ENCODE assay signal across 18 mouse cellular contexts in the genomic region with DNA sequence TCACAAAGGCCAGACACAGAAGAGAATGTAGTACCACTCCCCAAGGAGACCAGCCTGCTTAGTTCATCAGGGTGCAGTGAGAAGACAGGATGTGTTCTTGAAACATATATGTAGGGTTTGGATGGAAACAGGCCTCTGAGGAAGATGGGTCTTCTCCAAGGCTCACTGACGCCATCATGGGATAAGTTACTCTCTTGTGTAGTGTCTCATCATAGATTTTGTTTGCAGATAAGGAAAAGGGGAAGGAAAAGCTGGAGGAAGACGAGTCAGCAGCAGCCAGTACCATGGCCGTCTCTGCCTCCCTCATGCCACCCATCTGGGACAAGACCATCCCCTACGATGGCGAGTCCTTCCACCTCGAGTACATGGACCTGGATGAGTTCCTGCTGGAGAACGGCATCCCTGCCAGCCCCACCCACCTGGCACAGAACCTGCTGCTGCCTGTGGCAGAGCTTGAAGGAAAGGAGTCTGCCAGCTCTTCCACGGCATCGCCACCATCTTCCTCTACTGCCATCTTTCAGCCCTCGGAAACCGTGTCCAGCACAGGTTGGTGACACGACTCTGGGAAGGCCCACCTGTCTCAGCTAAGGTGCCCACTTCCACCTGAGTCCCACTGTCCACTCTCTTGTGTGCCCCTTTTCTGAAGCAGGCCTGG. TPM values are rescaled to one million over a fixed set of nuclear protein-coding genes. Genes with fewer than 3 reads are reported as not detected.
DNase-seq lines count a peak whose midpoint lies in the region; ATAC-seq and TF ChIP-seq lines count a peak whose summit lies in the region.
"Had no signal": no experiment of that assay in that cellular context is flagged by ENCODE, and none has a peak within 500 bp of the region (broad histone marks: within the 10 kb centered on the region; RNA-seq: fewer than 3 reads in every experiment).

No protein-coding gene starts in this region.

- DNase-seq in cerebellum, adult 18-20 months = peak; percentile 55 to 63
- DNase-seq in cerebellum, postnatal 4 days (ENCODE audit: low spot score in 2 of 2) = no peak
- DNase-seq in kidney, adult 9 months = peak; percentile 42
- no peak for DNase-seq in kidney, postnatal 4 days
- no peak for DNase-seq in G1E (ENCODE audit: low spot score)
- peak; percentile 75 for DNase-seq in cerebellum, adult 9-11 months
- DNase-seq in B cell, adult 2 months = no peak
- DNase-seq in frontal cortex, postnatal 14 days (ENCODE audit: low spot score in 2 of 2) = no peak
- DNase-seq: adrenal gland, postnatal 25 days; liver, postnatal 0 days; spleen, adult 18-20 months; thymus, postnatal 25 days had no signal

- ATAC-seq in G1E (ENCODE audit: extremely low read depth, insufficient number of reproducible peaks, low FRiP score, poor library complexity, severe bottlenecking) = no peak
- ATAC-seq: intestine, postnatal 0 days; liver, postnatal 0 days; midbrain, embryonic 15.5 days had no signal

- H3K36me3 ChIP-seq in G1E (replicated peaks) = peaks cover 57% of the 10 kb centered on the region

- TF ChIP-seq CTCF in G1E (IDR thresholded peaks at IDR 0.05; ENCODE audit: low read depth, low read length) = no peak

- peak overlapping the region; percentile 14; the same call in 1 of the 2 replicates for H3K4me3 ChIP-seq in G1E (ENCODE audit: low read depth, low read length)
- H3K4me3 ChIP-seq: embryonic facial prominence, embryonic 12.5 days; hindbrain, embryonic 12.5 days; limb, embryonic 13.5 days; midbrain, embryonic 15.5 days; stomach, embryonic 15.5 days had no signal

- no peaks in the 10 kb centered on the region for H3K9me3 ChIP-seq in G1E (replicated peaks)
- H3K9me3 ChIP-seq: embryonic facial prominence, embryonic 12.5 days; hindbrain, embryonic 12.5 days; limb, embryonic 13.5 days; midbrain, embryonic 15.5 days; stomach, embryonic 15.5 days had no signal

- H3K27me3 ChIP-seq in G1E (ENCODE audit: insufficient read depth, low read length) = no peaks in the 10 kb centered on the region
- H3K27me3 ChIP-seq: embryonic facial prominence, embryonic 12.5 days; hindbrain, embryonic 12.5 days; limb, embryonic 13.5 days; midbrain, embryonic 15.5 days; stomach, embryonic 15.5 days had no signal

- H3K4me1 ChIP-seq in G1E (ENCODE audit: insufficient read depth, low read depth, low read length) = peaks cover 41% of the 10 kb centered on the region

RNA-seq across cellular contexts. Expression of a gene that starts 12.6 kb away (rescaled TPM):
- total RNA-seq in G1E (2014; fragmentation: Nextera tagmentation) (23.2 and 28.1 TPM in 2 replicates), G1E (2017) (61.5 and 61.7 TPM in 2 replicates)
- polyA plus RNA-seq in G1E (2012) = 69.5 and 75.8 TPM in 2 replicates

RNA-seq across cellular contexts. Expression of a gene that starts 43.8 kb away (rescaled TPM):
- 30.4 and 32.3 TPM in 2 replicates for total RNA-seq in G1E (2014; fragmentation: Nextera tagmentation)
- 8.5 and 9.9 TPM in 2 replicates for total RNA-seq in G1E (2017)
- 35.4 and 37.5 TPM in 2 replicates for polyA plus RNA-seq in G1E (2012)

RNA-seq across cellular contexts. Expression of a gene that starts 56.9 kb away (rescaled TPM):
- total RNA-seq in G1E (2014; fragmentation: Nextera tagmentation) = 79.6 and 81.9 TPM in 2 replicates
- 99.2 and 121 TPM in 2 replicates for total RNA-seq in G1E (2017)
- polyA plus RNA-seq in G1E (2012) = 8.0 and 10.3 TPM in 2 replicates

RNA-seq across cellular contexts. Expression of a gene that starts 57.3 kb away (rescaled TPM):
- total RNA-seq in G1E (2014; fragmentation: Nextera tagmentation) = 152 and 177 TPM in 2 replicates
- total RNA-seq in G1E (2017) = 124 and 140 TPM in 2 replicates
- polyA plus RNA-seq in G1E (2012) = 142 TPM in 2 replicates

Comparison
In these comparisons a context has a peak if more than half of its experiments do, and no peak if none do; other contexts are left out.
1. DNase-seq: peak in cerebellum, adult 18-20 months (2 of 2), kidney, adult 9 months (single experiment) and cerebellum, adult 9-11 months (single experiment); none in cerebellum, postnatal 4 days (0 of 2), kidney, postnatal 4 days (0 of 2), G1E (single experiment), B cell, adult 2 months (0 of 2) and frontal cortex, postnatal 14 days (0 of 2).